Mouse (Mus musculus) limb, embryonic 15.5 days (tissue): ENCODE data around the gene Ndst2. TPM values are rescaled to one million over a fixed set of nuclear protein-coding genes. Genes with fewer than 3 reads are reported as not detected.

Source experiments
- ATAC-seq: fragments of 200-750 bp; cut with Nextera tagmentation; 2 replicates; pipeline ENCODE4 v1.8.0; 2017; ENCODE audit warnings: low read depth, moderate TSS enrichment; ENCODE audit not compliant: insufficient number of reproducible peaks, low FRiP score, low TSS enrichment
- H3K27ac ChIP-seq: fragments of 300-500 bp; sonication (generic); 2 replicates; pipeline ENCODE4 v1.5.1; 2015; ENCODE audit warnings: moderate library complexity, mild to moderate bottlenecking, inconsistent platforms
- H3K27me3 ChIP-seq: fragments of 300-500 bp; sonication (generic); 2 replicates; pipeline ENCODE4 v1.6.1; 2015; ENCODE audit warnings: inconsistent platforms
- H3K36me3 ChIP-seq: fragments of 300-500 bp; sonication (generic); 2 replicates; pipeline ENCODE4 v1.6.1; 2015; ENCODE audit warnings: inconsistent platforms
- H3K4me1 ChIP-seq: fragments of 300-500 bp; sonication (generic); 2 replicates; pipeline ENCODE4 v1.6.1; 2015; ENCODE audit warnings: inconsistent platforms
- H3K4me2 ChIP-seq: fragments of 300-500 bp; sonication (generic); 2 replicates; pipeline ENCODE4 v1.6.1; 2015; ENCODE audit warnings: mild to moderate bottlenecking, inconsistent platforms
- H3K4me3 ChIP-seq: fragments of 300-500 bp; sonication (generic); 2 replicates; pipeline ENCODE4 v1.5.1; 2015; ENCODE audit warnings: mild to moderate bottlenecking, inconsistent platforms
- H3K9ac ChIP-seq: fragments of 300-500 bp; sonication (generic); 2 replicates; pipeline ENCODE4 v1.6.1; 2015; ENCODE audit warnings: inconsistent platforms
- H3K9me3 ChIP-seq: fragments of 300-500 bp; sonication (generic); 2 replicates; pipeline ENCODE4 v1.6.1; 2016; ENCODE audit warnings: inconsistent platforms
- WGBS: fragments of 180-500 bp; shearing (Covaris S2); methylation state at CpG from one replicate; pipeline ENCODE4 v1.1.7; 2015; 5-methylcytosine and 5-hydroxymethylcytosine counted together
- polyA plus RNA-seq: library from polyadenylated mRNA; unstranded; fragments of >200 nt; fragmentation: Nextera tagmentation; extraction: Ambion mirVana; gene quantifications from 2 replicates; pipeline ENCODE4 v1.2.1, GENCODE M21; 2015

Ndst2 gene
- polyA plus RNA-seq: 33.7 and 34.2 TPM in 2 replicates

GRCm38 (mm10) chr14:20733952-20734774 is at the start of gene Ndst2:
Gene Ndst2 (minus strand): TSS chr14:20734562.
- Histone ChIP-seq H3K4me2 (peak within 1 kb of the TSS; percentile 70), H3K4me1 (peaks cover 23% of the 10 kb centered on the region), H3K27me3 (no peaks in the 10 kb centered on the region), H3K9ac (peak within 1 kb of the TSS; percentile 90), H3K27ac (peak within 1 kb of the TSS; percentile 95), H3K4me3 (peak within 1 kb of the TSS; percentile 84), H3K9me3 (no peaks in the 10 kb centered on the region), H3K36me3 (peaks cover 52% of the 10 kb centered on the region)
- peak; percentile 95 for ATAC-seq
- WGBS: under 1% methylated on average over 81 of the region's 81 CpGs

- Histone ChIP-seq H3K9me3 (no peaks in the 10 kb centered on the region), H3K4me3 (no peak overlapping the region), H3K4me2 (no peak overlapping the region), H3K27ac (no peak overlapping the region), H3K27me3 (no peaks in the 10 kb centered on the region), H3K4me1 (peaks cover 20% of the 10 kb centered on the region), H3K9ac (no peak overlapping the region), H3K36me3 (peaks cover 78% of the 10 kb centered on the region)
- 87% methylated on average over 6 of the region's 6 CpGs for WGBS
- ATAC-seq: no peak
These were observed 49.2 kb upstream of the Ndst2 start for GRCm38 (mm10) chr14:20783526-20783925.

- Histone ChIP-seq H3K4me3 (no peak overlapping the region), H3K4me2 (no peak overlapping the region), H3K27me3 (no peaks in the 10 kb centered on the region), H3K27ac (no peak overlapping the region), H3K9ac (no peak overlapping the region), H3K4me1 (peaks cover 20% of the 10 kb centered on the region), H3K36me3 (peaks cover 78% of the 10 kb centered on the region), H3K9me3 (no peaks in the 10 kb centered on the region)
- WGBS: 83% methylated on average over 7 of the region's 7 CpGs
- ATAC-seq: no peak
These were observed 48.5 kb upstream of the Ndst2 start for GRCm38 (mm10) chr14:20782860-20783259.

GRCm38 (mm10) chr14:20780217-20780616 is 45.9 kb upstream of the Ndst2 start:
- H3K9ac ChIP-seq: no peak overlapping the region
- ATAC-seq: no peak
- H3K4me1 ChIP-seq: peaks cover 9% of the 10 kb centered on the region
- H3K27ac ChIP-seq: no peak overlapping the region
- H3K4me2 ChIP-seq: no peak overlapping the region
- H3K9me3 ChIP-seq: no peaks in the 10 kb centered on the region
- H3K4me3 ChIP-seq: no peak overlapping the region
- 88% methylated on average over 8 of the region's 8 CpGs for WGBS
- H3K36me3 ChIP-seq: peaks cover 63% of the 10 kb centered on the region
- H3K27me3 ChIP-seq: no peaks in the 10 kb centered on the region

- Histone ChIP-seq H3K4me3 (no peak overlapping the region), H3K36me3 (peaks cover 53% of the 10 kb centered on the region), H3K27me3 (no peaks in the 10 kb centered on the region), H3K9ac (no peak overlapping the region), H3K4me2 (no peak overlapping the region), H3K4me1 (peaks cover 10% of the 10 kb centered on the region; the same call in 1 of the 2 replicates), H3K27ac (no peak overlapping the region), H3K9me3 (no peaks in the 10 kb centered on the region)
- ATAC-seq: no peak
- 92% methylated on average over 8 of the region's 8 CpGs for WGBS
These were observed 44.1 kb upstream of the Ndst2 start for GRCm38 (mm10) chr14:20778496-20778895.

- H3K36me3 ChIP-seq: peaks cover 36% of the 10 kb centered on the region
- H3K27ac ChIP-seq: peak overlapping the region; percentile 19
- H3K4me2 ChIP-seq: no peak overlapping the region
- H3K9ac ChIP-seq: no peak overlapping the region
- H3K4me3 ChIP-seq: no peak overlapping the region
- no peaks in the 10 kb centered on the region for H3K9me3 ChIP-seq
- 35% methylated on average over 6 of the region's 6 CpGs for WGBS
- ATAC-seq: no peak
- peaks cover 17% of the 10 kb centered on the region for H3K4me1 ChIP-seq
- H3K27me3 ChIP-seq: no peaks in the 10 kb centered on the region
These were observed 41.3 kb upstream of the Ndst2 start for GRCm38 (mm10) chr14:20775661-20776060.

- H3K27me3 ChIP-seq: no peaks in the 10 kb centered on the region
- no peak overlapping the region for H3K4me3 ChIP-seq
- peaks cover 38% of the 10 kb centered on the region for H3K36me3 ChIP-seq
- no peak overlapping the region for H3K4me2 ChIP-seq
- peaks cover 22% of the 10 kb centered on the region for H3K4me1 ChIP-seq
- WGBS: 64% methylated on average over 3 of the region's 3 CpGs
- no peaks in the 10 kb centered on the region for H3K9me3 ChIP-seq
- ATAC-seq: no peak
- H3K9ac ChIP-seq: no peak overlapping the region
- H3K27ac ChIP-seq: no peak overlapping the region
These were observed 39.0 kb upstream of the Ndst2 start for GRCm38 (mm10) chr14:20773410-20773809.

GRCm38 (mm10) chr14:20772808-20773207 is 38.4 kb upstream of the Ndst2 start:
- H3K27ac ChIP-seq: no peak overlapping the region
- peaks cover 38% of the 10 kb centered on the region for H3K36me3 ChIP-seq
- 75% methylated on average over 6 of the region's 6 CpGs for WGBS

GRCm38 (mm10) chr14:20771941-20772340 is 37.6 kb upstream of the Ndst2 start:
- H3K4me3 ChIP-seq: no peak overlapping the region
- no peaks in the 10 kb centered on the region for H3K9me3 ChIP-seq
- no peak overlapping the region for H3K27ac ChIP-seq
- 76% methylated on average over 3 of the region's 3 CpGs for WGBS
- no peak for ATAC-seq
- peaks cover 25% of the 10 kb centered on the region for H3K4me1 ChIP-seq
- H3K4me2 ChIP-seq: no peak overlapping the region
- peaks cover 34% of the 10 kb centered on the region for H3K36me3 ChIP-seq
- no peaks in the 10 kb centered on the region for H3K27me3 ChIP-seq
- H3K9ac ChIP-seq: no peak overlapping the region

More at GRCm38 (mm10) chr14:20772808-20773207, 38.4 kb upstream of the Ndst2 start:
- ATAC-seq: no peak
- no peak overlapping the region for H3K4me3 ChIP-seq
- H3K9ac ChIP-seq: no peak overlapping the region
- H3K4me1 ChIP-seq: peaks cover 25% of the 10 kb centered on the region
- no peak overlapping the region for H3K4me2 ChIP-seq
- H3K9me3 ChIP-seq: no peaks in the 10 kb centered on the region
- H3K27me3 ChIP-seq: no peaks in the 10 kb centered on the region

GRCm38 (mm10) chr14:20768581-20768980 is 34.2 kb upstream of the Ndst2 start:
- Histone ChIP-seq H3K36me3 (peaks cover 55% of the 10 kb centered on the region), H3K27me3 (no peaks in the 10 kb centered on the region), H3K27ac (no peak overlapping the region), H3K4me1 (peaks cover 16% of the 10 kb centered on the region), H3K9ac (no peak overlapping the region), H3K4me2 (no peak overlapping the region), H3K4me3 (no peak overlapping the region), H3K9me3 (no peaks in the 10 kb centered on the region)
- WGBS: 43% methylated on average over 5 of the region's 5 CpGs
- no peak for ATAC-seq

GRCm38 (mm10) chr14:20767936-20768335 is 33.6 kb upstream of the Ndst2 start:
- no peak overlapping the region for H3K27ac ChIP-seq
- no peak overlapping the region for H3K9ac ChIP-seq
- 86% methylated on average over 7 of the region's 7 CpGs for WGBS
- H3K9me3 ChIP-seq: no peaks in the 10 kb centered on the region
- H3K4me2 ChIP-seq: no peak overlapping the region
- no peaks in the 10 kb centered on the region for H3K27me3 ChIP-seq
- peaks cover 11% of the 10 kb centered on the region for H3K4me1 ChIP-seq
- no peak for ATAC-seq
- H3K4me3 ChIP-seq: no peak overlapping the region
- H3K36me3 ChIP-seq: peaks cover 61% of the 10 kb centered on the region

GRCm38 (mm10) chr14:20765642-20766258 is 31.4 kb upstream of the Ndst2 start:
- Histone ChIP-seq H3K4me2 (no peak overlapping the region), H3K27me3 (no peaks in the 10 kb centered on the region), H3K4me3 (no peak overlapping the region), H3K9me3 (no peaks in the 10 kb centered on the region), H3K9ac (no peak overlapping the region), H3K27ac (peak overlapping the region; percentile 57), H3K36me3 (peaks cover 75% of the 10 kb centered on the region), H3K4me1 (peaks cover 8% of the 10 kb centered on the region; the same call in 1 of the 2 replicates)
- 27% methylated on average over 12 of the region's 12 CpGs for WGBS
- ATAC-seq: peak; percentile 45; the same call in 1 of the 2 replicates
